Mouse (Mus musculus): ENCODE measurements around the gene Lcor. TPM values are rescaled to one million over a fixed set of nuclear protein-coding genes. Genes with fewer than 3 reads are reported as not detected.

The Lcor gene
- 7.7 and 8.3 TPM in 2 replicates for polyA plus RNA-seq (2015; fragmentation: Nextera tagmentation; extraction: Ambion mirVana)

GRCm38 (mm10) chr19:41482190-41482908, at the start of gene Lcor:
Lcor (plus strand) TSS chr19:41482637.
- WGBS, result under 1% methylated on average over 74 of the region's 92 CpGs
- Histone ChIP-seq H3K4me3 (peak within 1 kb of the TSS; percentile 83), H3K4me2 (peak within 1 kb of the TSS; percentile 79), H3K9me3 (replicated peaks) (no peaks in the 10 kb centered on the region), H3K27ac (peak within 1 kb of the TSS; percentile 100), H3K36me3 (no peaks in the 10 kb centered on the region), H3K4me1 (replicated peaks) (peaks cover 20% of the 10 kb centered on the region), H3K9ac (peak within 1 kb of the TSS; percentile 86), H3K27me3 (no peaks in the 10 kb centered on the region)
- ATAC-seq (replicated peaks; ENCODE audit: insufficient number of reproducible peaks, insufficient read depth, low FRiP score, low read depth), result peak; percentile 95

GRCm38 (mm10) chr19:41435366-41435765, 47.1 kb upstream of the Lcor start:
- 79% methylated on average over 10 of the region's 10 CpGs for WGBS
- no peak for ATAC-seq (replicated peaks; ENCODE audit: insufficient number of reproducible peaks, insufficient read depth, low FRiP score, low read depth)

GRCm38 (mm10) chr19:41436461-41436860, 46.0 kb upstream of the Lcor start:
- H3K27ac ChIP-seq, result no peak overlapping the region
- no peak overlapping the region for H3K4me3 ChIP-seq
- no peak overlapping the region for H3K9ac ChIP-seq
- peaks cover 6% of the 10 kb centered on the region; the same call in 1 of the 2 replicates for H3K27me3 ChIP-seq
- WGBS, result 87% methylated on average over 9 of the region's 9 CpGs
- no peaks in the 10 kb centered on the region for H3K36me3 ChIP-seq
- ATAC-seq (replicated peaks; ENCODE audit: insufficient number of reproducible peaks, insufficient read depth, low FRiP score, low read depth), result no peak
- H3K9me3 ChIP-seq (replicated peaks), result no peaks in the 10 kb centered on the region
- no peaks in the 10 kb centered on the region for H3K4me1 ChIP-seq (replicated peaks)
- no peak overlapping the region for H3K4me2 ChIP-seq

More at GRCm38 (mm10) chr19:41435366-41435765, 47.1 kb upstream of the Lcor start:
- Histone ChIP-seq H3K27me3 (no peaks in the 10 kb centered on the region), H3K9ac (no peak overlapping the region), H3K36me3 (no peaks in the 10 kb centered on the region), H3K4me1 (replicated peaks) (no peaks in the 10 kb centered on the region), H3K4me2 (no peak overlapping the region), H3K4me3 (no peak overlapping the region), H3K27ac (no peak overlapping the region), H3K9me3 (replicated peaks) (no peaks in the 10 kb centered on the region)

- Histone ChIP-seq H3K4me3 (no peak overlapping the region), H3K9me3 (replicated peaks) (no peaks in the 10 kb centered on the region), H3K36me3 (no peaks in the 10 kb centered on the region), H3K4me1 (replicated peaks) (peaks cover 7% of the 10 kb centered on the region), H3K27me3 (peaks cover 18% of the 10 kb centered on the region), H3K4me2 (no peak overlapping the region), H3K9ac (no peak overlapping the region), H3K27ac (no peak overlapping the region)
- WGBS, result 72% methylated on average over 6 of the region's 6 CpGs
- ATAC-seq (replicated peaks; ENCODE audit: insufficient number of reproducible peaks, insufficient read depth, low FRiP score, low read depth), result no peak
These were observed 43.5 kb upstream of the Lcor start for GRCm38 (mm10) chr19:41438953-41439352.

- 19% methylated on average over 3 of the region's 3 CpGs for WGBS
- no peak for ATAC-seq (replicated peaks; ENCODE audit: insufficient number of reproducible peaks, insufficient read depth, low FRiP score, low read depth)
- H3K4me1 ChIP-seq (replicated peaks), result peaks cover 7% of the 10 kb centered on the region
- H3K36me3 ChIP-seq, result no peaks in the 10 kb centered on the region
- H3K4me3 ChIP-seq, result no peak overlapping the region
- no peak overlapping the region for H3K4me2 ChIP-seq
- H3K27ac ChIP-seq, result no peak overlapping the region
- no peak overlapping the region for H3K9ac ChIP-seq
- no peaks in the 10 kb centered on the region for H3K9me3 ChIP-seq (replicated peaks)
- peaks cover 18% of the 10 kb centered on the region for H3K27me3 ChIP-seq
These were observed 41.0 kb upstream of the Lcor start for GRCm38 (mm10) chr19:41441446-41441845.

GRCm38 (mm10) chr19:41441911-41442607, 40.4 kb upstream of the Lcor start:
- 13% methylated on average over 20 of the region's 20 CpGs for WGBS
- Histone ChIP-seq H3K9me3 (replicated peaks) (no peaks in the 10 kb centered on the region), H3K4me2 (peak overlapping the region; percentile 70), H3K27me3 (peaks cover 18% of the 10 kb centered on the region), H3K4me1 (replicated peaks) (peaks cover 7% of the 10 kb centered on the region), H3K9ac (peak overlapping the region; percentile 38; the same call in 1 of the 2 replicates), H3K4me3 (peak overlapping the region; percentile 44), H3K36me3 (no peaks in the 10 kb centered on the region), H3K27ac (no peak overlapping the region)
- ATAC-seq (replicated peaks; ENCODE audit: insufficient number of reproducible peaks, insufficient read depth, low FRiP score, low read depth), result no peak

GRCm38 (mm10) chr19:41442608-41442969, 39.8 kb upstream of the Lcor start:
- no peak overlapping the region for H3K27ac ChIP-seq

GRCm38 (mm10) chr19:41444491-41444890, 37.9 kb upstream of the Lcor start:
- peaks cover 7% of the 10 kb centered on the region for H3K4me1 ChIP-seq (replicated peaks)
- WGBS, result 51% methylated on average over 8 of the region's 8 CpGs
- no peak for ATAC-seq (replicated peaks; ENCODE audit: insufficient number of reproducible peaks, insufficient read depth, low FRiP score, low read depth)

More at GRCm38 (mm10) chr19:41442608-41442969, 39.8 kb upstream of the Lcor start:
- 9% methylated on average over 6 of the region's 6 CpGs for WGBS
- Histone ChIP-seq H3K36me3 (no peaks in the 10 kb centered on the region), H3K9me3 (replicated peaks) (no peaks in the 10 kb centered on the region), H3K4me3 (peak overlapping the region; percentile 44), H3K9ac (peak overlapping the region; percentile 38; the same call in 1 of the 2 replicates), H3K4me1 (replicated peaks) (peaks cover 7% of the 10 kb centered on the region), H3K27me3 (peaks cover 18% of the 10 kb centered on the region), H3K4me2 (peak overlapping the region; percentile 70)
- ATAC-seq (replicated peaks; ENCODE audit: insufficient number of reproducible peaks, insufficient read depth, low FRiP score, low read depth), result no peak

GRCm38 (mm10) chr19:41445013-41445610, 37.3 kb upstream of the Lcor start:
- Histone ChIP-seq H3K4me2 (no peak overlapping the region), H3K4me1 (replicated peaks) (peaks cover 7% of the 10 kb centered on the region), H3K9me3 (replicated peaks) (no peaks in the 10 kb centered on the region), H3K27me3 (peaks cover 18% of the 10 kb centered on the region), H3K27ac (no peak overlapping the region), H3K9ac (no peak overlapping the region), H3K4me3 (no peak overlapping the region), H3K36me3 (no peaks in the 10 kb centered on the region)
- ATAC-seq (replicated peaks; ENCODE audit: insufficient number of reproducible peaks, insufficient read depth, low FRiP score, low read depth), result no peak
- 66% methylated on average over 10 of the region's 10 CpGs for WGBS

More at GRCm38 (mm10) chr19:41444491-41444890, 37.9 kb upstream of the Lcor start:
- no peaks in the 10 kb centered on the region for H3K36me3 ChIP-seq
- no peak overlapping the region for H3K4me3 ChIP-seq
- H3K27ac ChIP-seq, result no peak overlapping the region
- no peak overlapping the region for H3K4me2 ChIP-seq
- peaks cover 18% of the 10 kb centered on the region for H3K27me3 ChIP-seq
- no peaks in the 10 kb centered on the region for H3K9me3 ChIP-seq (replicated peaks)
- no peak overlapping the region for H3K9ac ChIP-seq

GRCm38 (mm10) chr19:41445723-41446122, 36.7 kb upstream of the Lcor start:
- no peak overlapping the region for H3K27ac ChIP-seq
- 50% methylated on average over 5 of the region's 5 CpGs for WGBS

GRCm38 (mm10) chr19:41447166-41447565, 35.3 kb upstream of the Lcor start:
- Histone ChIP-seq H3K4me1 (replicated peaks) (peaks cover 5% of the 10 kb centered on the region), H3K4me3 (no peak overlapping the region), H3K36me3 (no peaks in the 10 kb centered on the region), H3K4me2 (no peak overlapping the region), H3K9ac (no peak overlapping the region), H3K27me3 (peaks cover 8% of the 10 kb centered on the region), H3K27ac (no peak overlapping the region), H3K9me3 (replicated peaks) (no peaks in the 10 kb centered on the region)
- no peak for ATAC-seq (replicated peaks; ENCODE audit: insufficient number of reproducible peaks, insufficient read depth, low FRiP score, low read depth)
- WGBS, result 74% methylated on average over 2 of the region's 2 CpGs

More at GRCm38 (mm10) chr19:41445723-41446122, 36.7 kb upstream of the Lcor start:
- H3K4me2 ChIP-seq, result no peak overlapping the region
- H3K9ac ChIP-seq, result no peak overlapping the region
- H3K9me3 ChIP-seq (replicated peaks), result no peaks in the 10 kb centered on the region
- H3K4me1 ChIP-seq (replicated peaks), result peaks cover 7% of the 10 kb centered on the region
- H3K4me3 ChIP-seq, result no peak overlapping the region
- ATAC-seq (replicated peaks; ENCODE audit: insufficient number of reproducible peaks, insufficient read depth, low FRiP score, low read depth), result no peak
- H3K36me3 ChIP-seq, result no peaks in the 10 kb centered on the region
- H3K27me3 ChIP-seq, result peaks cover 18% of the 10 kb centered on the region
